Mouse (Mus musculus) neural tube, embryonic 11.5 days (tissue): ENCODE measurements around the gene Kcnma1. TPM values are rescaled to one million over a fixed set of nuclear protein-coding genes. Genes with fewer than 3 reads are reported as not detected.

Experiments used
- ATAC-seq: fragments of 200-750 bp; cut with Nextera tagmentation; 2 replicates; pipeline ENCODE4 v1.8.0; 2017; ENCODE audit warnings: moderate number of reproducible peaks, mild to moderate bottlenecking, moderate TSS enrichment, moderate library complexity; ENCODE audit not compliant: insufficient read depth, low FRiP score, low TSS enrichment
- DNase-seq: peaks from one replicate; pipeline ENCODE4 v3.0.0-alpha.2; 2015; ENCODE audit warnings: low spot score
- H3K27ac ChIP-seq: fragments of 300-500 bp; sonication (generic); 2 replicates; pipeline ENCODE4 v1.5.1; 2014; ENCODE audit warnings: low read depth, mild to moderate bottlenecking, low read length
- H3K27me3 ChIP-seq: fragments of 300-500 bp; sonication (generic); 2 replicates; pipeline ENCODE4 v1.6.1; 2014; ENCODE audit warnings: mild to moderate bottlenecking, low read length, mixed read lengths; ENCODE audit not compliant: control insufficient read depth, insufficient read depth
- H3K36me3 ChIP-seq: fragments of 300-500 bp; sonication (generic); 2 replicates; pipeline ENCODE4 v1.6.1; 2014; ENCODE audit warnings: mild to moderate bottlenecking, low read length, moderate library complexity, mixed read lengths; ENCODE audit not compliant: control insufficient read depth, insufficient read depth
- H3K4me1 ChIP-seq: fragments of 300-500 bp; sonication (generic); 2 replicates; pipeline ENCODE4 v1.6.1; 2014; ENCODE audit warnings: low read length, mixed read lengths; ENCODE audit not compliant: control insufficient read depth, insufficient read depth
- H3K4me2 ChIP-seq: fragments of 300-500 bp; sonication (generic); 2 replicates; pipeline ENCODE4 v1.6.1; 2014; ENCODE audit warnings: low read depth, mild to moderate bottlenecking, moderate library complexity
- H3K4me3 ChIP-seq: fragments of 300-500 bp; sonication (generic); 2 replicates; pipeline ENCODE4 v1.5.1; 2014; ENCODE audit warnings: low read depth, low read length
- H3K9ac ChIP-seq: fragments of 300-500 bp; sonication (generic); 2 replicates; pipeline ENCODE4 v1.6.1; 2014; ENCODE audit warnings: mild to moderate bottlenecking, low read length
- H3K9me3 ChIP-seq: fragments of 300-500 bp; sonication (generic); 2 replicates; pipeline ENCODE4 v1.6.1; 2016; ENCODE audit warnings: low read length; ENCODE audit not compliant: control insufficient read depth
- WGBS: fragments of 180-500 bp; shearing (Covaris S2); extraction: QIAGEN DNeasy Blood & Tissue Kit; methylation state at CpG from one replicate; pipeline ENCODE4 v1.1.7; 2014; 5-methylcytosine and 5-hydroxymethylcytosine counted together
- polyA plus RNA-seq: library from polyadenylated mRNA; unstranded; fragments of >200 nt; fragmentation: Nextera tagmentation; extraction: Ambion mirVana; gene quantifications from 2 replicates; pipeline ENCODE4 v1.2.1, GENCODE M21; 2014

Kcnma1 gene
- polyA plus RNA-seq, 1 experiment from 2014 or later = 2.7 TPM

DNA sequence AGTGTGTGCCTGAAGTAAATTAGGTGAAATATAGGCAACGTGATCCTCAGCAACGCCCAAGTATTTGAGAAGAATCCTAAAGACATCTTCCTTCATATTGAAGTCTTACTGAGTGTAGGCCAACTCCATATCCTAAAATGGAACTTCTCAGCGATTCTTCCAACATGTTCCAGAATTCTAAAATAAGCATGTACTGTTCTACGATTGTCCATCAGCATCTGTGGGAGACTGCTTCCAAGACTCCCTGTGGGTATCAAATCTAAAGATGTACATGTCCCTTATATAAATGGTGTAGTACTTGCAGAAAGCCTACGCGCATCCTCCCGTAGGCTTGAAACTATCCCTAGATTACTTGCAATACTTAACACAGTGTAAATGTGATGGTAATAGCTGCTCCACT, 217.4 kb downstream of the Kcnma1 start:
- Histone ChIP-seq H3K4me1 (no peaks in the 10 kb centered on the region), H3K9ac (no peak overlapping the region), H3K27ac (no peak overlapping the region), H3K9me3 (no peaks in the 10 kb centered on the region; the same call in 1 of the 2 replicates), H3K27me3 (no peaks in the 10 kb centered on the region), H3K4me3 (no peak overlapping the region), H3K36me3 (no peaks in the 10 kb centered on the region), H3K4me2 (no peak overlapping the region)
- DNase-seq (no peak), ATAC-seq (no peak)
- WGBS = 92% methylated on average over 7 of the region's 7 CpGs

DNA sequence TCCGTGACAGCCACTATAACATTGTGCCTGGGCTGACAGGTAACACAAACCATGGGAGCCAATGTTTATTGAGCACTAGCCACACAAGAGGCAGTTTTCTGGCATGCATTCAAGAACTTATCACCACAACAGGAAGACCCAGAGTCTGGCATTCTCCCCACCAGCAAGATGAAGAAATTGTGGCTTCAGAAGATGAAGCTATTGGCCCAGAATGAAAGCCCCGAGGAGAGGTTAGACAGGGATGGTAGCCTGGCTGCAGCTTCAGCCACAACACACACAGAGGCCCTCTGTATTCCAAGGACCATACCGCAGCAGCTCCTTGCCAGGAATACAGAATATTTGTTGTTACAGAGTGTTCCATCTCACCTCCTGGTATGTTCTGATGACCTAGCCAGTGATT, 221.6 kb downstream of the Kcnma1 start:
- Histone ChIP-seq H3K27me3 (no peaks in the 10 kb centered on the region), H3K4me3 (no peak overlapping the region), H3K4me1 (no peaks in the 10 kb centered on the region), H3K36me3 (no peaks in the 10 kb centered on the region), H3K9me3 (no peaks in the 10 kb centered on the region), H3K4me2 (no peak overlapping the region), H3K27ac (no peak overlapping the region), H3K9ac (no peak overlapping the region)
- DNase-seq (no peak), ATAC-seq (no peak)
- 84% methylated on average over 3 of the region's 3 CpGs for whole genome bisulfite sequencing

- Histone ChIP-seq H3K9me3 (no peaks in the 10 kb centered on the region), H3K27ac (no peak overlapping the region), H3K4me1 (no peaks in the 10 kb centered on the region), H3K36me3 (no peaks in the 10 kb centered on the region), H3K4me2 (no peak overlapping the region), H3K9ac (no peak overlapping the region), H3K27me3 (no peaks in the 10 kb centered on the region), H3K4me3 (no peak overlapping the region)
- DNase-seq (no peak), ATAC-seq (no peak)
- WGBS = 74% methylated on average over 3 of the region's 3 CpGs
Observed at GRCm38 (mm10) chr14:23792076-23792475, 222.2 kb downstream of the Kcnma1 start.

GRCm38 (mm10) chr14:23791261-23791691, 223.0 kb downstream of the Kcnma1 start:
- Histone ChIP-seq H3K27me3 (no peaks in the 10 kb centered on the region), H3K36me3 (no peaks in the 10 kb centered on the region), H3K4me1 (no peaks in the 10 kb centered on the region), H3K9ac (no peak overlapping the region), H3K4me3 (no peak overlapping the region), H3K4me2 (no peak overlapping the region), H3K9me3 (no peaks in the 10 kb centered on the region), H3K27ac (no peak overlapping the region)
- WGBS = 59% methylated on average over 13 of the region's 13 CpGs
- ATAC-seq = no peak
- peak; percentile 75 for DNase-seq

- H3K4me3 ChIP-seq = no peak overlapping the region
- H3K4me1 ChIP-seq = no peaks in the 10 kb centered on the region
- no peak overlapping the region for H3K4me2 ChIP-seq
- H3K9me3 ChIP-seq = no peaks in the 10 kb centered on the region
- WGBS = 52% methylated on average over 1 of the region's 1 CpGs
- ATAC-seq (no peak), DNase-seq (no peak)
- H3K27ac ChIP-seq = no peak overlapping the region
- no peaks in the 10 kb centered on the region for H3K36me3 ChIP-seq
- no peaks in the 10 kb centered on the region for H3K27me3 ChIP-seq
- no peak overlapping the region for H3K9ac ChIP-seq
Observed at GRCm38 (mm10) chr14:23786687-23787073, 227.6 kb downstream of the Kcnma1 start.

GRCm38 (mm10) chr14:23785921-23786686, 228.2 kb downstream of the Kcnma1 start:
- DNase-seq (no peak), ATAC-seq (no peak)
- no peak overlapping the region for H3K4me2 ChIP-seq
- no peaks in the 10 kb centered on the region for H3K27me3 ChIP-seq
- H3K9ac ChIP-seq = no peak overlapping the region
- no peaks in the 10 kb centered on the region for H3K9me3 ChIP-seq
- no peak overlapping the region for H3K27ac ChIP-seq
- no peak overlapping the region for H3K4me3 ChIP-seq
- no peaks in the 10 kb centered on the region for H3K4me1 ChIP-seq
- 43% methylated on average over 10 of the region's 10 CpGs for whole genome bisulfite sequencing
- no peaks in the 10 kb centered on the region for H3K36me3 ChIP-seq

GRCm38 (mm10) chr14:23782845-23783609, 231.3 kb downstream of the Kcnma1 start:
- Histone ChIP-seq H3K4me2 (no peak overlapping the region), H3K27ac (no peak overlapping the region), H3K9me3 (no peaks in the 10 kb centered on the region), H3K36me3 (no peaks in the 10 kb centered on the region), H3K9ac (no peak overlapping the region), H3K4me3 (no peak overlapping the region), H3K4me1 (no peaks in the 10 kb centered on the region), H3K27me3 (no peaks in the 10 kb centered on the region)
- no peak for DNase-seq
- WGBS = 78% methylated on average over 8 of the region's 8 CpGs
- no peak for ATAC-seq

GRCm38 (mm10) chr14:23774542-23774941, 239.7 kb downstream of the Kcnma1 start:
- DNase-seq (no peak), ATAC-seq (no peak)
- Histone ChIP-seq H3K27ac (no peak overlapping the region), H3K4me1 (no peaks in the 10 kb centered on the region), H3K4me2 (no peak overlapping the region), H3K9ac (no peak overlapping the region), H3K4me3 (no peak overlapping the region), H3K36me3 (no peaks in the 10 kb centered on the region), H3K27me3 (no peaks in the 10 kb centered on the region), H3K9me3 (no peaks in the 10 kb centered on the region)
- 87% methylated on average over 2 of the region's 2 CpGs for WGBS

GRCm38 (mm10) chr14:23772685-23773084, 241.6 kb downstream of the Kcnma1 start:
- no peaks in the 10 kb centered on the region for H3K9me3 ChIP-seq
- no peak overlapping the region for H3K4me3 ChIP-seq
- no peak for DNase-seq
- H3K4me2 ChIP-seq = no peak overlapping the region
- H3K9ac ChIP-seq = no peak overlapping the region
- H3K36me3 ChIP-seq = no peaks in the 10 kb centered on the region
- no peaks in the 10 kb centered on the region for H3K27me3 ChIP-seq
- H3K4me1 ChIP-seq = no peaks in the 10 kb centered on the region
- H3K27ac ChIP-seq = no peak overlapping the region
- ATAC-seq = no peak
- 86% methylated on average over 3 of the region's 3 CpGs for WGBS
